8 mouse cellular contexts compared by ENCODE assay signal in genomic region chr16:15194926-15195711, GRCm38 (mm10).
A peak's percentile ranks its signal among the peaks of the same experiment; 100 is the strongest.
DNase-seq lines count a peak whose midpoint lies in the region; ATAC-seq lines count a peak whose summit lies in the region.

No protein-coding gene starts in this region.

- peak; percentile 4 for DNase-seq in right cerebral cortex, postnatal 4 days
- no peak for DNase-seq in right cerebral cortex, postnatal 25 days
- DNase-seq in gastrocnemius, adult 18-20 months (ENCODE audit: low spot score): peak; percentile 65
- peak; percentile 39 for DNase-seq in kidney, adult 18-20 months
- DNase-seq in lung, postnatal 4 days: peak; percentile 37 to 67
- no peak for DNase-seq in cerebellum, adult 18-20 months
- no peak for DNase-seq in layer of hippocampus, adult 11-12 months (ENCODE audit: low spot score)

- no peak for ATAC-seq in megakaryocyte progenitor cell, adult 5-6 weeks (replicated peaks; ENCODE audit: poor library complexity)

Comparison
In these comparisons a context has a peak if more than half of its experiments do, and no peak if none do; other contexts are left out.
1. DNase-seq: peak in right cerebral cortex, postnatal 4 days (single experiment), gastrocnemius, adult 18-20 months (single experiment), kidney, adult 18-20 months (single experiment) and lung, postnatal 4 days (2 of 2); none in right cerebral cortex, postnatal 25 days (single experiment), cerebellum, adult 18-20 months (0 of 2) and layer of hippocampus, adult 11-12 months (single experiment).